Mouse (Mus musculus): ENCODE results near the gene Pin1.
A peak's percentile ranks its signal among the peaks of the same experiment; 100 is the strongest.

Gene Pin1

DNA sequence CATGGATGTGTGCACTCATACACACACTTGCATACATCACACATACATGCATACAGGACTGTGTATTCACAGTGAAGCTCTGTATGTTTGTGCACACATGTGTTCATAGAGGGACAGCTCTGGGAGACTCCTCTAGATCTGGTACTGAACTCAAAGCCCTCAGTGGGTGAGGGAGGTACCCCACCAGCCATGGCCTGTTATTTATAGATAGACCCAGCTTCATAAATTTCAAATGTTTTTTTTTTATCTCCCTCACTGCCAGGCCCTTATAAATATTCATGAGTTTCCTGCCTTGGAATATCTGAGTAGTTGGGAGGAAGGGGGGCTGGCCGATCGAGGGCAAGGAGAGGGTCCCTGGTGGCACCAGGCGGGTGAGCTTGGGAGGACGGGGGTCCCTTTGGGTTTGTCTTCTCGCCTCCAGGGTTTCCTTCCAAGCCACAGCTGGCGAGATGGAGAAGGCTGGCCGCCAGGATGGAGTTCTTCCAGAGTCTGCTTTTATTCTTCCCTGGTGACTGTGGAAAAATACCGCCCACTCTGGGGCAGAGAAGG lies 52.0 kb downstream of the Pin1 start:
- DNase-seq (ENCODE audit: low read depth): no peak

DNA sequence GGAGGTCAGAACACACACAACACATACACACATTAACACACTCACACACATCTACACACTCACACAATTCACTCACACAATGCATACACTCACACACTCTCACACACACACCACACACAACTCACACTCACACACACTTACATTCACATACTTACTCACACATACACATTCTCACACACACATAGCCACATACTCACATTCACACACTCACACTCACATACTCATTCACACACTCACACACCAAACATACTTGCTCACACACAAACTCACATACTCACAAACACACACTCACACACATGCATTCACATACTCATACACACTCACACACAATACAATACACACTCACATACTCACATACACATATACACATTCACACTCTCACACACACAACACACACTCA lies 53.5 kb downstream of the Pin1 start:
- DNase-seq (ENCODE audit: low read depth): no peak

DNA sequence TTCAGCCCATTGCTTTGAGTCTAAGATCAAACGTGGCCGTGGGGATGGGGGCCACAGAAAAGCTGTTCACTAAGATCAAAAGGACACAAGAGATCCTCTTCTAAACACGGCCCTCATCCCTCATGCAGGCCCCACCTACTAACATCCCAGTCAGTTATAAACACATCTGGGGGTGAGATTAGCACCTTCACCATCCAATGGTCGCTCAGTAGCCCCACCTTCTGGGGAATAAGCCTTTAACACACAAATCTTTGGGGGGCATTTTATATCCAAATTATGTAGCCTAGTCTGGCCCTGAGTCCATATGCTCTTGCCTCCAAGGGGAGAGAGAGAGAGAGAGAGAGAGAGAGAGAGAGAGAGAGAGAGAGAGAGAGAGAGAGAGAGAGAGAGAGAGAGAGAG lies 54.1 kb downstream of the Pin1 start:
- DNase-seq (ENCODE audit: low read depth): no peak

DNA sequence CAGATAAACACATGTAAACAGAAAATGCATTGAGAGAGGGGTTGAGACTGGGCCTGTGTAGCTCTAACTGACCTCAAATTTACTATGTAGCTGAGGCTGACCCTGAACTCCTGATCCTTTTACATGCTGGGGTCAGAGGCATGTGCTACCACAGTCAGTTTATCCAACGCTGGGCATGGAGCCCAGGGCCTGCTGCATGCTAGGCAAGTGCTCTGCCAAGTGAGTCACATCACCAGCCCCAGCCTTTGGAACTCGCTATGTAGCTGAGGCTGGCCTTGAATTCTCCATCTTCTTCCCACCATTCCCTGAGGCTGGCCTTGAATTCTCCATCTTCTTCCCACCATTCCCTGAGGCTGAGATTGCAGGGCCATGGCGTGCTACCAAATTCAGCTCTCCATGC lies 58.6 kb downstream of the Pin1 start:
- DNase-seq (ENCODE audit: low read depth): no peak

DNA sequence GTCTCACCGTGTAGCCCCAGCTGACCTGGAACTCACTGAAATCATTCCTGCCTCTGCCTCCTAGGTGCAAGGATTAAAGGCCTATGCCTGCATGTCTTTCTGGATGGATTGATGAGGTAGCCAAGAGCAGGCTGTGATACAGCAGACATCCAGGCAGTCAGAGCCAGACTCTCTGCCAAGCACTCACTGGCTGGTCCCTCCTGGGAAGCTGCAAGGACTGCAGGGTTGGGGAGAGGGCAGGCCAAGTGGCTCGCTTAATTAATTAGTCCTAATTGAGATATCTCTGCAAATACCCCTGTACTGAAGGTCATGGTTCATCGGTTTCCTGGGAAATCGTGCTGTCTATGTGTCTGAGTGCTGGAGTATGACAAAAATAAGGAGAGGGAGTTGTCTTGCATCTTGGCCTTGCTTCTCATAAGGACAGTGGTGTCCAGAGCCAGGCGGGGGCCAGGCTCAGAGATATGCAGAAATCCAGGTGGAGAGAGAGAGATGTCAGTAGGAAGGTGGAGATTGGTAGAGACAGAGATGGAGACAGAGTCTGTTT lies 61.1 kb downstream of the Pin1 start:
- DNase-seq (ENCODE audit: low read depth): no peak

DNA sequence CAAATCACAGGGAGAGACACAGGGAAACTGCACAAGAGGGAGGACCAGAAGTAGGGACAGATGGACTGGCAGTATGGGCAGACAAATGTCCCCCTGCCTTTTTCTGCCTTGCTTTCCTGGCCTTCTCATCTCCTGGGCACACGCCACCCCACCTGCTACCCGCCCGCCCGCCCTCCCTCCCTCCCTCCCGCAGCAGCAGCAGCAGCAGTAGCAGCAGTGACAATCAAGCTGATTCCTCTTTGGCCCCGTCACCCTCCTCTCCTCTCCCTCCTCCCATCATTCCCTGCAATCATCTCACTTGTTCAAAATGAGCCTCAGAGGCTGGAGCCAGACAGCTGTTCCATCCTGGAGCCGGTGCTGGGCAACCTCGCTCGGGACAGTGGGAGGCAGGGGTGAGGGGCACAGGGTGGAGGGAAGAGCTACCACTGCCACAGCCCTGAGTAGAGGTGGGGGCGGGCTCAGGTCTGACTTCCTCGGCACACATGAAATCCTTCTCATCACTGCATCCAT lies 61.6 kb downstream of the Pin1 start:
- DNase-seq (ENCODE audit: low read depth): no peak

DNA sequence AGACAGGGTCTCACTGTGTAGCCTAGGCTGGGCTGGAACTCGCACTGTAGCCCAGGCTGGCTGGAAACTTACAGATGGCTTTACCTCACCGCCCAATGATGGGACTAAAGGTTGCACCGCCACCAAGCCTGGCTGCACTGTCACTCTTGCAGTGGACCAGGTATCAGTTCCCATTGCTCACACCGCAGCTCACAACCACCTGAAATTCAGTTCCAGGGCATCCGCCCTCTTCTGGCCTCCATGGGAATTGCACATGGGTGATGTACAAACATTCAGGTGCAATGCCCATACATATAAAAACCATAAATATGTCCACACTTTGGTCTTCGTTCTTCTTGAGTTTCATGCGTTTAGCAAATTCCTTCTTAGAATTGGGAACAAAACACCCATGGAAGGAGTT lies 63.4 kb downstream of the Pin1 start:
- DNase-seq (ENCODE audit: low read depth): peak; percentile 57

Data from induced T-regulatory cell, adult 2 months (primary cell).